Mouse (Mus musculus) embryonic facial prominence, embryonic 12.5 days (tissue): ENCODE results near the gene Ncoa5. TPM values are rescaled to one million over a fixed set of nuclear protein-coding genes. Genes with fewer than 3 reads are reported as not detected.

Experiments used
- ATAC-seq: fragments of 200-750 bp; cut with Nextera tagmentation; 2 replicates; pipeline ENCODE4 v1.8.0; 2017; ENCODE audit not compliant: insufficient number of reproducible peaks, insufficient read depth, low FRiP score, low TSS enrichment
- H3K27ac ChIP-seq: fragments of 300-500 bp; sonication (generic); 2 replicates; pipeline ENCODE4 v1.5.1; 2016; ENCODE audit warnings: mild to moderate bottlenecking
- H3K27me3 ChIP-seq: fragments of 300-500 bp; sonication (generic); 2 replicates; pipeline ENCODE4 v1.6.1; 2016; ENCODE audit warnings: mild to moderate bottlenecking, moderate library complexity
- H3K36me3 ChIP-seq: fragments of 300-500 bp; sonication (generic); 2 replicates; pipeline ENCODE4 v1.6.1; 2016; ENCODE audit warnings: mild to moderate bottlenecking
- H3K4me1 ChIP-seq: fragments of 300-500 bp; sonication (generic); 2 replicates; pipeline ENCODE4 v1.6.1; 2016
- H3K4me2 ChIP-seq: fragments of 300-500 bp; sonication (generic); replicated peaks from 2 replicates; pipeline ENCODE4 v1.6.1; 2016; ENCODE audit warnings: mild to moderate bottlenecking, moderate library complexity
- H3K4me3 ChIP-seq: fragments of 300-500 bp; sonication (generic); 2 replicates; pipeline ENCODE4 v1.5.1; 2016; ENCODE audit warnings: mild to moderate bottlenecking
- H3K9ac ChIP-seq: fragments of 300-500 bp; sonication (generic); 2 replicates; pipeline ENCODE4 v1.6.1; 2016; ENCODE audit warnings: mild to moderate bottlenecking, moderate library complexity
- H3K9me3 ChIP-seq: fragments of 300-500 bp; sonication (generic); 2 replicates; pipeline ENCODE4 v1.6.1; 2016; ENCODE audit warnings: mild to moderate bottlenecking, moderate library complexity
- WGBS: fragments of 180-500 bp; shearing (Covaris S2); methylation state at CpG from one replicate; pipeline ENCODE4 v1.1.7; 2016; 5-methylcytosine and 5-hydroxymethylcytosine counted together
- polyA plus RNA-seq: library from polyadenylated mRNA; unstranded; fragments of >200 nt; fragmentation: Nextera tagmentation; extraction: Ambion mirVana; gene quantifications from 2 replicates; pipeline ENCODE4 v1.2.1, GENCODE M21; 2016

Ncoa5 gene
- polyA plus RNA-seq, 1 experiment from 2014 or later = 112 TPM

- Histone ChIP-seq H3K4me3 (no peak overlapping the region), H3K4me1 (peaks cover 17% of the 10 kb centered on the region), H3K27me3 (peaks cover 74% of the 10 kb centered on the region), H3K9me3 (no peaks in the 10 kb centered on the region), H3K27ac (no peak overlapping the region), H3K4me2 (no peak overlapping the region), H3K36me3 (no peaks in the 10 kb centered on the region), H3K9ac (no peak overlapping the region)
- WGBS = 79% methylated on average over 4 of the region's 4 CpGs
- ATAC-seq = no peak
These were observed 82.9 kb downstream of the Ncoa5 start for GRCm38 (mm10) chr2:164951745-164952144.

DNA sequence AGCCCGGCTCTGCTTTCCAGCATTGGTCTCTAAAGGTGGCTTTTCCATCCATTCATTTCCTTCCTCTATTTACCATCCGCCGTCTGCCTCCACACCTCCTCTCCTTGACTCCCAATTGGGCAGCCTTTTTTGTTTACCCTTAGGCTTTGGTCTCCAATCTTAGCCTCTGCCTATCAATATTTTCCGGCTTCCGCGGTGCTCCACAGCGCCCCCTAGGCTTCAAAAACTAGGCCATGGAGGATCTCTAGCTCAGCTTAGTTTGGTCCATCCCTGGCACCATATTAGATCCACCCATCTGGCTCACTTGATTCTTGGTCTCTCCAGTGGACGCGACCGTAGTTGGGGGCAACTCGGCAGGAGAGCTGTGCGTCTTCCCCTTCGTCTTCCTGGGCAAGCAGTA lies 84.2 kb downstream of the Ncoa5 start:
- no peak overlapping the region for H3K4me2 ChIP-seq
- H3K4me1 ChIP-seq = peaks cover 17% of the 10 kb centered on the region
- H3K9me3 ChIP-seq = no peaks in the 10 kb centered on the region
- no peak for ATAC-seq
- H3K4me3 ChIP-seq = no peak overlapping the region
- no peaks in the 10 kb centered on the region for H3K36me3 ChIP-seq
- H3K27me3 ChIP-seq = peaks cover 73% of the 10 kb centered on the region
- WGBS = 28% methylated on average over 13 of the region's 13 CpGs
- H3K27ac ChIP-seq = no peak overlapping the region
- H3K9ac ChIP-seq = no peak overlapping the region

Other genes with a start within 250 kb of the Ncoa5 start
- gene Snx21, start 249.0 kb downstream of the Ncoa5 start, polyA plus RNA-seq = 18.3 and 19.6 TPM in 2 replicates
- 16.8 and 16.9 TPM in 2 replicates for gene Acot8, start 230.0 kb downstream of the Ncoa5 start, polyA plus RNA-seq
- gene Zswim3, start 229.8 kb downstream of the Ncoa5 start, polyA plus RNA-seq = 9.0 and 9.5 TPM in 2 replicates
- gene Zswim1, start 212.2 kb downstream of the Ncoa5 start, polyA plus RNA-seq = 17.9 and 20.8 TPM in 2 replicates
- gene Spata25, start 206.3 kb downstream of the Ncoa5 start, polyA plus RNA-seq = 0.22 TPM in 1 of 2 replicates, not detected in the other
- gene Ctsa, start 202.0 kb downstream of the Ncoa5 start, polyA plus RNA-seq = 120 and 124 TPM in 2 replicates
- 6.7 and 7.4 TPM in 2 replicates for gene Neurl2, start 201.4 kb downstream of the Ncoa5 start, polyA plus RNA-seq
- gene Pltp, start 177.2 kb downstream of the Ncoa5 start, polyA plus RNA-seq = 57.8 and 59.4 TPM in 2 replicates
- gene Pcif1, start 155.6 kb downstream of the Ncoa5 start, polyA plus RNA-seq = 83.0 and 89.9 TPM in 2 replicates
- gene Zfp335, start 123.1 kb downstream of the Ncoa5 start, polyA plus RNA-seq = 16.9 and 17.4 TPM in 2 replicates
- gene Mmp9, start 94.1 kb downstream of the Ncoa5 start, polyA plus RNA-seq = 4.5 and 4.6 TPM in 2 replicates
- gene Slc12a5, start 74.1 kb downstream of the Ncoa5 start, polyA plus RNA-seq = 1.9 and 2.0 TPM in 2 replicates
- gene Cd40, start 20.8 kb upstream of the Ncoa5 start, polyA plus RNA-seq = 5.2 and 6.5 TPM in 2 replicates
- not detected in 2 replicates for gene 1700025C18Rik, start 55.9 kb upstream of the Ncoa5 start, polyA plus RNA-seq
- gene Cdh22, start 200.0 kb upstream of the Ncoa5 start, polyA plus RNA-seq = 1.4 and 1.9 TPM in 2 replicates